Mouse (Mus musculus): ENCODE data around the gene Kcnk4.

Gene Kcnk4

DNA sequence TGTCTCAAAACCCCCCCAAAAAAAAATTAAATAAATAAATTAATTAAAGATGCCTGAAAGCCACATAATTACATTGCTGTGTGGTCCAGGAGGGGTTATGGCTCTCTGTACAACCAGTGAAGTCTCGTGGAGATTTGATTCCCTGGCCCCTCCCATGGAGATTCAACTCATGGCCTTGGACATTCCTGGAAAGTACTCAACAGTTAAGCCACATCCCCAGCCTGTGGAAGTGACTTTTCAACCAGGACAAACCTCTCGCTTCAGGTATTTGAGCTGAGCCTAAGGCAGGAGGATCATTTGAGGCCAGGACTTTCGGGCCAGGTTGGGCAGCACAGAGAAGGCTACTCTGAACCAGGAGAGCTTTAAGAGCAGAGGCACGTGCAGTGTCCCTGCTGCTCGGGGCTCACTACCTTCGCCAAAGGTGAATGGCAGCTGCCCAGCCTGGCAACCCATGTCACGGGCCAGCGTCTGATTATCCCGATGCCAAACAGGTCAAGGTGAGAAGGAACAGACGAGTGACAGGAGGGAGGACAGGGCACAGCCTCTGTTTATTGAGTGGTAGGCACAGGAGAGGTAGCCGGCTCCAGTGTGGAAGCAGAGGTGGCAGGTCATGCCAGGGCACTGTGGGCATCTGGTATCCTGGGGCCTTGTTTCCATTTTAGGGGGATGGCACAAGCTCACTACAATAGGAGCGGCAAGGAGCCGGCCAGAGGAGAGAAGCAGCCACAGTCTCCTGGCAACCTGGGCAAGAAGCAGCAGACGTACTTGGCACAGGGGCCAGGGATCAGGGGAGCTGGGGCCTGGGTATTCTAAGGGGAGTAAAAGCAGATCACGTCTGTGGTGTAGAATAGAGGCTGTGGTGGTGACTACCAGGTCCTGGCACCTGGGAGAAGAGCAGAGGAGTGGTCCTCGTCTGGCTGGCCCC is 3.5 kb upstream of the Kcnk4 start:
- DNase-seq (ENCODE audit: extremely low read depth, low read depth, low spot score), result no peak

DNA sequence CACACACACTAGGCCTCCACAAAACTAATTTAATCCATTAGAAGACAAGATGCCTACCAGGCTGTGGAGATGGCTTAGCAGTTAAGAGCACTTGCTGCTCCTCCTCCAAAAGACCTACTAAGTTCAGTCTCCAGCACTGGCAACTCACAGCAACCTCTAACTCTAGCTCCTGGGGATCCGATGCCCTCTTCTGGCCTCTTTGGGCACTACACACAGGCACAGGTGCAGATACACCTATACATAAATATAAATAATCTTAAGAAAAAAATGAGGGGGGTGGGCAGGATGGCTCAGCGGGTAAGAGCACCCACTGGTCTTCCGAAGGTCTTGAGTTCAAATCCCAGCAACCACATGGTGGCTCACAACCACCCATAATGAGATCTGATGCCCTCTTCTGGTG is 2.0 kb upstream of the Kcnk4 start:
- no peak for DNase-seq (ENCODE audit: extremely low read depth, low read depth, low spot score)

DNA sequence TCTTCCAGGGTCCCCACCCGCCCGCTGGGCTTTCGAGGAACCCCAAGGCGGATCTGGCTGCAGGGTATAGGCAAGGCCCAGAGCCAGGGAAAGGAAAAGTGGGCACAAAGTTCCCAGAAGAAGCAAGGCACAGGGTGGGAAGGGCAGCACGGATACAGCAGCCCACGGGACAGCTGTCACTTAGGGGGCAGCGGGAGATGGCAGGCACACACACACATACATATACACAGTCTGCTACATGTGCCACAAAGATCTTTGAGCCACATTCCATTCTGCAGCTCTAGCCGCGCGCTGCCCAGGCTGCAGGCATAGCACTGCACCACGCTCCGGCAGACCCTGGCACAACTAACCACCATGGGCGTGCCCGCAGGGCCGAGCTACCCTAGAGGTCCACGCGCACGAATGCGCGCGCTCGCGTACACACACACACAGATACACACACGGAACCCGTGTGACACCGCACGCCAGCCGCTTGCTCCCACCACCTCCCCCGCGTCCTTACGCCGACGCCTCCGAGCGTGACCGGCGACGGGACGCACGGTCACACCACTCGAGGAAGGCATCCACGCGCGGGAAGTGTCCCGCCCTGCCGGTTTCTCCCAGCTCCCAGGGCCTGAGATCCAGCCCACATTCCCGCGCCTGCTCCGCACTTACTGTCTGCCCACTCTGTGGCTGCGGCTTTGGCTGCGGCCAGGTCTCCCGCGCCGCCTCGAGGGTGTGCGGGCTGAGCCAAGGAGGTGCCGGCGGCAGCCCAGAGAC is 700 bp downstream of the Kcnk4 start:
- DNase-seq (ENCODE audit: extremely low read depth, low read depth, low spot score), result no peak

GRCm38 (mm10) chr19:6933102-6933435 is 1.2 kb downstream of the Kcnk4 start:
- DNase-seq (ENCODE audit: extremely low read depth, low read depth, low spot score), result no peak

DNA sequence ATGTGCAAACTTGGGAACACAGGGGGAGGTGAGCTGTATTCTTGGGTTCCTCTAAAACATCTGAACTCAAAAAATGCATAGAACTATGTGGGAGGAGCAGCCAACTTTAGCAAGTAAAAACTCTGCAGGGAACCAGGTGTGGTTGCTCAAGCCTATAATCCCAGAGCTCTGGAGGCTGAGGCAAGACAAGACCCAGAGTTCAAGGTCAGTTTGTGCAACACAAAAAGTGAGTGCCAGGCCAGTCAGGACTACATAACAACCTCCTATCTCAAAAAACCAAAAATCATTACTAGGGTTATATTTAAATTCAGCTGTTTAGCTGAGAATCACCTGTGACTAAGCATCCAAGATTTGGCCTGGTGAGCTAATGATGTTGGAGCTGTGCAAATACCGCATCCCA is 2.3 kb downstream of the Kcnk4 start:
- no peak for DNase-seq (ENCODE audit: extremely low read depth, low read depth, low spot score)

- no peak for DNase-seq (ENCODE audit: extremely low read depth, low read depth, low spot score)
Observed at GRCm38 (mm10) chr19:6931002-6931401, 3.3 kb downstream of the Kcnk4 start.

GRCm38 (mm10) chr19:6928080-6928479 is 6.2 kb downstream of the Kcnk4 start:
- DNase-seq (ENCODE audit: extremely low read depth, low read depth, low spot score), result no peak

GRCm38 (mm10) chr19:6926559-6927255 is 7.6 kb downstream of the Kcnk4 start:
- DNase-seq (ENCODE audit: extremely low read depth, low read depth, low spot score), result peak; percentile 83

DNA sequence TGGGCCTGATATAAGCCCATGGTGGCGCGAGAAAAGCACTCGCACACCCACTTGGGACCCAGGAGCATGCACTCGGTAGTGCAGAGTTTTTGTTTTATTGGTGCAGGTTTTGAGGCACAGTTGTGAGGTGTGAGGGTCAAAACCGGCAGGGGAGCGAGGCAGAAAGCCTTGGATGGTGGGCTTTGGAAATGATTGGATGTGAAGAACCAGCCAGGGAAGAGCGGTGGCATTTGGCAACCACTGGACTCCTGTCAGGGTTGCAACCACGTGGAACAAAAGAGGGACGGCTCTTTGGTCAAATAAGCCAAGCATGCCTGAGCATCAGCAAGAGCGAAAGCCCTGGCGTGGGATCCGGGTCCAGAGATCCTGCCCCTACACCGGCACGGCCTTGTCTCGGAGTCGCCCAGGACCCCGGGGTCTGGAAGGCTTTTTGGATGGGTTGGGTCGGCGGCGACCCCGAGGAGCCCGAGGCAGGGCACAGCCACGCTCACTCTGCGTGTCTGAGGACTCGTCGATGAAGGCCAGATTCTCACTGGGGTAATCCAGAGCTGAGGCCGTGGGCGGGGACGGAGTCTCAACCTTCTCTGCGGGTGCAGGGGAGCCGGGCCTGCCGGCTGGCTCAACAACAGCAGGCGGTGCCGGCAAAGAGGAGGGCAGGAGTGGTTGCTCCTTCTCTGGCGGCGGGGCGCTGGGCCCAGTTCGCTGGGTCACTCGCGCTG is 8.5 kb downstream of the Kcnk4 start:
- no peak for DNase-seq (ENCODE audit: extremely low read depth, low read depth, low spot score)

GRCm38 (mm10) chr19:6925307-6925573 is 9.1 kb downstream of the Kcnk4 start, which contains the start of gene Catsperz:
Gene Catsperz, minus strand, starts transcription at chr19:6925380.
- no peak for DNase-seq (ENCODE audit: extremely low read depth, low read depth, low spot score)

DNA sequence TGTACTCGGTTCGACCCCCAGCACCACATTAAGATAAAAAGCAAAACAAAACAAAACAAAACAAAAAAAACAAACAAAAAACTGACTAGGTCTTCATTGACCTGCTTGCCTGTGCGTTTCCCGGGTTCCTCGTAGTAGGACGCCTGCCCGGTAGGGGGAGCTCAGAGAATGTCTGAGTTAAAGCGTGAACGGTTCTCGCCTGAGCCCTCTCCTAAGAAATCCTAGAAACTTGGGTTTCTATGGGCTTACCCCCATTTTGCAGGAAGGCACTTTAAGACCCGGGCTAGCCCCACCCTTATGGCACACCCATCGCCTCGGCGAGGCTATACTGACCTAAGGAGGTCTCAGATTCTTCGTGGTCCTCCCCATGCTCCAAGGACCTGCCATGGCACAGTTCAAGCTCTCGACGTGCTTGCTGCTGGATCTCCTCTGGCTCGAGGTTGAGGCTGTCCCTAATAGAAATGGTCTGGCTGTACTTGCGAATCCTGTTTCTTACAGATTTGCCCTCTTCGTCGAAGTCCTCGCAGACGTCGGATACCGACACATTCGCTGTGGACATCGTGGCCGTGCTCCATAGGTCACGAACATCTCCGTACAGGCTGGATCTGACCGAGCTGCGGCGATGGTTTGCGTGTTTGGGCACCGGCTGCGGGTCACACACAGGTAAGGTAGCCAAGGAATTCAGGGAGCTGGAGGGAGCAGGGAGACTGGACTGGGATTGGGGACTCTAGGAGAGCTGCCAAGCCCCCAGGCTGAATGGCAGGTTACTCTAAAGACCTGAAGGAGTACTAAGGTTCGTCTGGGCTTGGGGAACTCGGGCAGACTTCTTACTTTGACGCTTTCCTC is 9.6 kb downstream of the Kcnk4 start:
- no peak for DNase-seq (ENCODE audit: extremely low read depth, low read depth, low spot score)

- no peak for DNase-seq (ENCODE audit: extremely low read depth, low read depth, low spot score)
Observed at GRCm38 (mm10) chr19:6922901-6923735, 11.2 kb downstream of the Kcnk4 start.

- DNase-seq (ENCODE audit: extremely low read depth, low read depth, low spot score), result peak; percentile 98
Observed at GRCm38 (mm10) chr19:6921647-6922567, 12.4 kb downstream of the Kcnk4 start, which contains the start of gene Esrra. Gene Esrra, minus strand, starts transcription at chr19:6921813.

DNA sequence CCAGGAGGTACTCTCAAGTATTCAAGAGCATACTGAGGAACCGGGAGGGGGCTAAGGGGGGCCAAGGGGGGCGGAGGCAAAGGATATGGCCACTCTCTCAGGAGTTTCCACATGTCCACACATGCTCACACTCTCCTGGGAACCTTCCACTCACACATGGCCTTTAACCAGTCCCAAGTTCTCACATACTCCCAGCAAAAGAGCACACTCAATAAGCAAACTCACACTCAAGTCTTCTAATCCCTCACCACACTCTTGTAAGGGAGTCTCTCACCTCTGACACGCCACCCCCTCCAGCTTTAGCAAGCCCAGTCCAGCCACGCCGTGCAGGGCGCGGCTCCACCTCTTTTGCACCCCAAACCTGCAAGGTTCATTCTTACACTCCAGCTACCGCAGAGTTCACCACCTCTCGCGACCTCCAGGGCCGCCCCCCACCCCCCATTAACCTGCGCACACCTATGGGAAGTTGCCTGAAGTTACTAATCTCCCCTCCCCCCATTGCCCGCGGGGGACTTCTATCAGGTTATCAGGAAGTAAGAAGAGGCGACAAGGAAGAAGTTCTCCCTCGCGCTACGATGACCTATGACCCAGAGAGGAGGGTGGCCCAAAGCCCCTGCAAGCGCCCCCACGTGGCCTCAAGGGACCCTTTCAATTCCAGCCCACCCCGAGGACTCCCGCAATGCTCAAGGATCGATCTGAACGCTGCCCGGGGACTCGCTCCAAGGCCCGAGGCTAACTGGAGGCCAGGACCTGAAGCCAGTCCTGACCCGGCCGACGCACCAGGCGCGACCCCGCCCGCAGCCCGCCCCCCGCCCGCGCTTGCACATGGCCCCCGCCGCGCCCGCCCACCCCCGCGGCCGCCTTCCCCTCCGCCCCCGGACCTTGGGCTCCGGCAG is 13.3 kb downstream of the Kcnk4 start:
- DNase-seq (ENCODE audit: extremely low read depth, low read depth, low spot score), result no peak

DNA sequence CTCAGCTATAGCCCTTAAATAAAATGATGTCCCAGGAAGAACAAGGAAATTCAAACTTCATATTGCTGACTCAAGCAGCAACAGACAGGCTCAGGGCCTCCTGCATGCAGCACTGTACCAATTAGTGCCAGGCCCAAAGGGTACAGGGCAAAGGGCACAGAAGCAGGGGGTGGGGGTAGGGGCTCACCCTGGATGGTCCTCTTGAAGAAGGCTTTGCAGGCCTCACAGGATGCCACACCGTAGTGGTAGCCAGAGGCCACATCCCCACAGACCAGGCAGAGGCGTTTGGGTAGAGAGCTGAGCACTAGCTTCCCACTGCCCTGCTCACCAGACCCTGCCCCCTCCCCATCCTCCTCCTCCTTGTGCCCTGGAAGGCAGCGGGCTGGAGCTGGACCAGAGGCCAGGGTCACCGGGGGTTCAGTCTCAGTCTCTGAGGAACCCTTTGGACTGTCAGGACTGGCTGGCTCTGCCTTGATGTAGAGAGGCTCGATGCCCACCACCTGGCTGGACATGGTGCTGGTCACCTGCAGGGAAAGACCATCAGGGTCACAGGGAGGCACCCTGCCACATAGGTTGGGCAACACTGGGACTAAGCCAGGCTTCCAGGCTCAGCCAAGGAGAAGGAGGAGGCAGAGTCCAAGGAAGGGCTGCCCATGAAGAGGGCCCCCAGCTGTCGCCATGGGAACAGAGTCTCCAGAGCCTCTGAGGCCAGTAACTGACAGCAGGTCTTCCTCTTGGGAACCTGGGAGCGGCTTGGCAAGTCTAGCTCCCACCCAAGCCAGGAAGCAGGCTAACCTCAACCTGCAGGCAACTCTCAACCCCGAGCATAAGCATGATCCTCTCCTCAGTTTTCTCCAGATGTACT is 14.2 kb downstream of the Kcnk4 start:
- DNase-seq (ENCODE audit: extremely low read depth, low read depth, low spot score), result no peak

DNA sequence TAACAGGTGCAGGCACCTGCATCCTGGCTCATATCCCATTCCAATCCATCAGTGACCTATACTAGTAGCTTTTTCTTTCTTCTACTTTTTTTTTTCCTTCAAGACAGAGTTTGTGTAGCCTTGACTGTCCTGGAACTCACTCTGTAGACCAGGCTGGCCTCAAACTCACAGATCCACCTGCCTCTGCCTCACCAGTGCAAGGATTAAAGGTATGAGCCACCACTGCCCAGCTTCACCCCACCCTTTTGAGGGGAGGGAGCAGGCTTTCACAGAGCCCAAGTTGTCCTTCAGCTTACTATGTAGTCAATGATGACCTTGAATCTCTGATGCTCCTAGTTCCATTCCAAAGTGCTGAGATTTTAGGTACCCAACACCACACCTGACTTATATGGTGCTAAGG is 14.9 kb downstream of the Kcnk4 start:
- DNase-seq (ENCODE audit: extremely low read depth, low read depth, low spot score), result no peak
